Mouse (Mus musculus) cerebellum, adult 2 months (tissue): ENCODE data around the gene Spats2. TPM values are rescaled to one million over a fixed set of nuclear protein-coding genes. Genes with fewer than 3 reads are reported as not detected.
A peak's percentile ranks its signal among the peaks of the same experiment; 100 is the strongest.
"Not testable (repeated sequence)": the region's sequence is repeated elsewhere in the genome, so short reads cannot be mapped to it uniquely, and the experiment has no call there.

ENCODE experiments used
- DNase-seq, 2 experiments: peaks; one replicate each; pipeline ENCODE4 v3.0.0; 2021
- H3K27ac ChIP-seq: fragments of 200-500 bp; 2 replicates; pipeline ENCODE4 v1.5.1; 2012; ENCODE audit warnings: low read length, control low read depth, inconsistent platforms; ENCODE audit not compliant: insufficient read depth
- H3K27me3 ChIP-seq: fragments of 200-500 bp; 2 replicates; pipeline ENCODE4 v1.6.1; 2012; ENCODE audit warnings: inconsistent platforms, mild to moderate bottlenecking, low read length, moderate library complexity; ENCODE audit not compliant: control insufficient read depth, insufficient read depth
- H3K4me1 ChIP-seq: fragments of 200-500 bp; 2 replicates; pipeline ENCODE4 v1.6.1; 2011; ENCODE audit warnings: low read length; ENCODE audit not compliant: control insufficient read depth, insufficient read depth
- H3K4me3 ChIP-seq: fragments of 200-500 bp; replicated peaks from 2 replicates; pipeline ENCODE3; 2011; ENCODE audit warnings: mild to moderate bottlenecking, low read depth, low read length, control low read depth; ENCODE audit not compliant: insufficient read depth
- CTCF ChIP-seq: fragments of 200-500 bp; IDR thresholded peaks from 2 replicates; pipeline ENCODE4 v1.5.1; 2011; ENCODE audit warnings: low read depth, mild to moderate bottlenecking, control low read depth, low read length, moderate library complexity, borderline replicate concordance; ENCODE audit not compliant: insufficient read depth
- POLR2A ChIP-seq: fragments of 200-500 bp; IDR thresholded peaks from 2 replicates; pipeline ENCODE4 v1.6.1; 2011; ENCODE audit warnings: low read length, control low read depth, borderline replicate concordance; ENCODE audit not compliant: insufficient read depth
- WGBS: fragments of 180-500 bp; shearing (Covaris S2); methylation state at CpG from one replicate; pipeline ENCODE4 v1.1.7; 2018; 5-methylcytosine and 5-hydroxymethylcytosine counted together
- polyA plus RNA-seq: library from polyadenylated mRNA; depleted of rRNA; stranded (reverse); fragments of >200 nt; gene quantifications from 2 replicates; pipeline ENCODE4 v1.2.3, GENCODE M21; 2012; rRNA removed

Gene Spats2
- 26.7 and 26.9 TPM in 2 replicates for polyA plus RNA-seq

GRCm38 (mm10) chr15:99125711-99126080, at the start of gene Spats2:
Gene Spats2 (plus strand): TSS chr15:99125916.
- H3K4me1 ChIP-seq = no peaks in the 10 kb centered on the region; the same call in 1 of the 2 replicates
- WGBS = 2% methylated on average over 12 of the region's 12 CpGs
- no peak for DNase-seq
- H3K27me3 ChIP-seq = no peaks in the 10 kb centered on the region
- TF ChIP-seq CTCF (no peak), POLR2A (no peak)
- H3K4me3 ChIP-seq = peak within 1 kb of the TSS; percentile 90
- H3K27ac ChIP-seq = peak within 1 kb of the TSS; percentile 67; the same call in 1 of the 2 replicates

- not testable (repeated sequence) for H3K4me3 ChIP-seq
These were observed 49.7 kb upstream of the Spats2 start for GRCm38 (mm10) chr15:99076011-99076410.

GRCm38 (mm10) chr15:99078181-99078910, 47.4 kb upstream of the Spats2 start:
- H3K4me1 ChIP-seq = peaks cover 3% of the 10 kb centered on the region; the same call in 1 of the 2 replicates
- TF ChIP-seq POLR2A = no peak
- no peak for TF ChIP-seq CTCF
- DNase-seq = no peak
- no peak overlapping the region for H3K4me3 ChIP-seq
- WGBS = 80% methylated on average over 15 of the region's 15 CpGs
- no peak overlapping the region for H3K27ac ChIP-seq
- no peaks in the 10 kb centered on the region for H3K27me3 ChIP-seq

More at GRCm38 (mm10) chr15:99076011-99076410, 49.7 kb upstream of the Spats2 start:
- not testable (repeated sequence) for H3K27ac ChIP-seq, DNase-seq, H3K27me3 ChIP-seq, H3K4me1 ChIP-seq
- WGBS = 96% methylated on average over 3 of the region's 3 CpGs

DNA sequence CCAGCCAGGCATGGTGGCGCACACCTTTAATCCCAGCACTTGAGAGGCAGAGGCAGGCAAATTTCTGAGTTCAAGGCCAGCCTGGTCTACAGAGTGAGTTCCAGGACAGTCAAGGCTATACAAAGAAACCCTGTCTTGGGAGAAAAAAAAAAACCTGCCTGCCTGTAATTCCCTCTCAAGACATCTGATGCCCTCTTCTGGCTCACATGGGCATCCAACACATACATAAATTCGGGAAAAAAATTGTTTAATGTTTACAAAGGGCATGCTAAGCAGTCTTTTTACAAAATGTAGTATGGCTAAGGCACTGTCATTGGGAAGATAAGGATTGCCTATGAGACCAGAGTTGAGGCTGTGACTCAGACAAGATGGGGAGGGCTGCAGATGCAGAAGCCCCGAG, 45.9 kb upstream of the Spats2 start:
- DNase-seq = no peak
- WGBS = 80% methylated on average over 3 of the region's 3 CpGs
- H3K27me3 ChIP-seq = no peaks in the 10 kb centered on the region
- H3K4me1 ChIP-seq = no peaks in the 10 kb centered on the region
- no peak overlapping the region for H3K4me3 ChIP-seq
- no peak for TF ChIP-seq POLR2A
- no peak for TF ChIP-seq CTCF
- no peak overlapping the region for H3K27ac ChIP-seq

DNA sequence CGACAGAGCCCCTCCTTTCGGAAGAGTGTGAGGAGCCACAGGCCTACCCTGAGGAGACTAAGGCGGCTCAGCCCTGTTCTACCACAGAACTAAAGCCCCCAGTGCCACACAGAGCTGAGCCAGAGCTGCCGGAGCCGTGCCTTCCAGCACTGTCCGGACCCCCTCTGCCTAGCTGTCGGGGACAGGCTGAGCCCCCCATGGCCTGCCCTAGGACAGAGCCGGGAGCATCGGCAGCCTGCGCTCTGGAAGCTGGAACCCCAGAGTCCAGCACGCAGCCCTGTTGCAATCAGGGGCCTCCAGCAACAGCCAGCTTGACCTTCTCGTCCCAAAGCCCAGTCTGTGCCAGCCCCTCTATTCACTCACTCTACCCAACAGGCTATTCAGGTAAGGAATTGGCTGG, 43.4 kb upstream of the Spats2 start:
- WGBS = 92% methylated on average over 12 of the region's 12 CpGs
- Histone ChIP-seq H3K4me1 (no peaks in the 10 kb centered on the region), H3K27ac (no peak overlapping the region), H3K4me3 (no peak overlapping the region), H3K27me3 (no peaks in the 10 kb centered on the region; the same call in 1 of the 2 replicates)
- no peak for DNase-seq
- TF ChIP-seq POLR2A (no peak), CTCF (no peak)

DNA sequence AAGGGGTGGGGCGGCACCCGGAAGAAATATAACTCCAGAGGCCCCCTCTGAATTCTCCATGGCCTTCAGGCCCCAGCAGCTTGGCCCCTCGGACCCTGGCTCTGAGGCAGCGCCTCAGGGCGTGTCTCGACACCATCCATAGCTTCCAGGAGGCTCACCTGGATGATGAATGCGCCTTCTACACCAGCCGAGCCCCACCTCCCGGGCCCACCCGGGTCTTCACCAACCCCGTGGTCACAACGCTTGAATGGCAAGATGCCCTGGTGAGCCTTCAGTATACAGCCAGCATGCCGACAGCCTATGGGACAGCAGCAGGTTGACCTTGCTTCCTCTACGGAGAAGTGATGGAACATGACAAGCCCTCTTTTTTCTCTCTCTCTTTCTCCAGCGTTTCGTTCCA, 42.9 kb upstream of the Spats2 start:
- H3K4me3 ChIP-seq = no peak overlapping the region
- no peaks in the 10 kb centered on the region for H3K4me1 ChIP-seq
- no peak overlapping the region for H3K27ac ChIP-seq
- H3K27me3 ChIP-seq = no peaks in the 10 kb centered on the region; the same call in 1 of the 2 replicates
- WGBS = 87% methylated on average over 16 of the region's 16 CpGs
- DNase-seq = no peak
- TF ChIP-seq POLR2A = no peak
- no peak for TF ChIP-seq CTCF

DNA sequence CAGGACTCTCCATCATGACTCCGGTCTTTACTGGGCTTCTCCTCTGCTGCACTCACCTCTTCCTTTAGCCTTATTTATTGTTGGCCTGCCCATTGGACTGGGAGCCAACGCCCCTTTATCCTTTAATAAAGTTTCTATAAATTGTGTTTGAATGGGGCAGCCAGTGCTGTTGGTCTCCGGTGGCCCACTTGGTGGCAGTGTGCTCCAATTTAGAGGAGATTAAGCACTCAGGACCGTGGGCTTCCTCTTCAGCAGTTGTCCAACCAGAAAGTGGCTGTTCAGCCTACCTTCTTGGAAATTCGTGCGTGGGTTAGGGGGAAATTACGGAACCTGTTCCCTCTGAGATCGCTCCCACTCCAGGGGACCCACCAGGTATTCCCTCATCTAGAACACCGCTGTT, 42.5 kb upstream of the Spats2 start:
- TF ChIP-seq POLR2A (no peak), CTCF (peak; percentile 65; the same call in 1 of the 2 replicates)
- Histone ChIP-seq H3K4me3 (no peak overlapping the region), H3K4me1 (no peaks in the 10 kb centered on the region), H3K27ac (no peak overlapping the region), H3K27me3 (no peaks in the 10 kb centered on the region; the same call in 1 of the 2 replicates)
- peak; percentile 19 to 28 for DNase-seq
- 65% methylated on average over 9 of the region's 9 CpGs for whole genome bisulfite sequencing

GRCm38 (mm10) chr15:99083867-99084557, 41.7 kb upstream of the Spats2 start:
- TF ChIP-seq POLR2A (no peak), CTCF (no peak)
- Histone ChIP-seq H3K27ac (no peak overlapping the region), H3K27me3 (peaks cover under 1% of the 10 kb centered on the region; the same call in 1 of the 2 replicates), H3K4me1 (no peaks in the 10 kb centered on the region), H3K4me3 (no peak overlapping the region)
- WGBS = 29% methylated on average over 11 of the region's 11 CpGs
- DNase-seq = no peak
